Mouse (Mus musculus): ENCODE measurements around the gene Muc1. TPM values are rescaled to one million over a fixed set of nuclear protein-coding genes. Genes with fewer than 3 reads are reported as not detected.

The Muc1 gene
- total and polyA plus RNA-seq, 3 experiments: 0.09 to 0.60 (median 0.38) TPM

GRCm38 (mm10) chr3:89203142-89203514 lies 25.7 kb upstream of the Muc1 start (continued):
- TF ChIP-seq TCF12 (IDR thresholded peaks at IDR 0.05; ENCODE audit: low read depth, low read length): no peak
- TF ChIP-seq CHD1 (IDR thresholded peaks at IDR 0.05; ENCODE audit: low read depth, low read length): no peak
- no peak for TF ChIP-seq JUN (IDR thresholded peaks at IDR 0.05; ENCODE audit: insufficient read depth, low read depth, low read length)

- H3K4me3 ChIP-seq (replicated peaks in 1 of 3; ENCODE audit: low read depth in 2 of 3, low read length in 2 of 3, poor library complexity in 1 of 3): no peak overlapping the region
- H3K9ac ChIP-seq (ENCODE audit: insufficient read depth, low read depth): no peak overlapping the region
- no peaks in the 10 kb centered on the region for H3K9me3 ChIP-seq (replicated peaks; ENCODE audit: low read length)
- in situ Hi-C loops (cut with MboI; ENCODE audit: low pct_ligation_motif_present, low pct_unique_long_range_greater_than_20kb, low sequenced_read_pairs) (loop anchor here (5.0 kb wide), 1 partner anchor 36 kb away; no protein-coding TSS in a partner anchor), dilution Hi-C loops (cut with MboI; ENCODE audit: extremely low pct_ligation_motif_present, extremely low pct_unique_long_range_greater_than_20kb, low sequenced_read_pairs) (no loop called here)
- H3K79me2 ChIP-seq (replicated peaks; ENCODE audit: control insufficient read depth, extremely low read depth, insufficient read depth, poor library complexity, severe bottlenecking): peaks cover 5% of the 10 kb centered on the region; the same call in 1 of the 2 replicates
- peaks cover 69 to 74% of the 10 kb centered on the region in 2 experiments for H3K36me3 ChIP-seq (replicated peaks in 1 of 2; ENCODE audit: control insufficient read depth in 1 of 2, insufficient read depth in 1 of 2, low read length in 1 of 2)
- no peak overlapping the region for H3K27ac ChIP-seq (ENCODE audit: insufficient read depth, low read depth)
- DNase-seq (ENCODE audit: extremely low read depth): no peak
- no peaks in the 10 kb centered on the region for H3K27me3 ChIP-seq (replicated peaks)
- TF ChIP-seq TCF12 (IDR thresholded peaks at IDR 0.05; ENCODE audit: low read depth, low read length) (no peak), NELFE (IDR thresholded peaks at IDR 0.05; ENCODE audit: low read depth, low read length) (no peak), CHD1 (IDR thresholded peaks at IDR 0.05; ENCODE audit: low read depth, low read length) (no peak), ZNF384 (IDR thresholded peaks at IDR 0.05; ENCODE audit: low read depth, low read length) (no peak), ZMIZ1 (IDR thresholded peaks at IDR 0.05; ENCODE audit: low read depth, low read length) (no peak), UBTF (IDR thresholded peaks at IDR 0.05; ENCODE audit: low read depth, low read length) (no peak), HCFC1 (IDR thresholded peaks at IDR 0.05; ENCODE audit: low read depth, low read length) (no peak)
- H3K4me1 ChIP-seq (ENCODE audit: control insufficient read depth in 1 of 2, insufficient read depth in 2 of 2): peaks cover 3 to 16% of the 10 kb centered on the region in 2 experiments
- H3K4me2 ChIP-seq (ENCODE audit: insufficient read depth, low read depth, poor library complexity, severe bottlenecking): no peak overlapping the region
Observed at GRCm38 (mm10) chr3:89206079-89206478, 22.8 kb upstream of the Muc1 start.

- H3K9ac ChIP-seq (ENCODE audit: insufficient read depth, low read depth): no peak overlapping the region
- no peak overlapping the region for H3K27ac ChIP-seq (ENCODE audit: insufficient read depth, low read depth)
- no peak for DNase-seq (ENCODE audit: extremely low read depth)
- TF ChIP-seq MYC (IDR thresholded peaks at IDR 0.05; ENCODE audit: low read depth, low read length) (no peak), ETS1 (conservative IDR thresholded peaks at IDR 0.05; ENCODE audit: low read depth, low read length) (no peak), RAD21 (IDR thresholded peaks at IDR 0.05; ENCODE audit: low read depth, low read length) (no peak), ZMIZ1 (IDR thresholded peaks at IDR 0.05; ENCODE audit: low read depth, low read length) (no peak), BHLHE40 (IDR thresholded peaks at IDR 0.05; ENCODE audit: low read depth, low read length) (no peak), ELF1 (IDR thresholded peaks at IDR 0.05; ENCODE audit: low read depth, low read length) (no peak), HCFC1 (IDR thresholded peaks at IDR 0.05; ENCODE audit: low read depth, low read length) (no peak), EP300 (IDR thresholded peaks at IDR 0.05; ENCODE audit: low read length) (no peak), TBP (conservative IDR thresholded peaks at IDR 0.05; ENCODE audit: low read depth, low read length) (no peak), CHD1 (IDR thresholded peaks at IDR 0.05; ENCODE audit: low read depth, low read length) (no peak), MEF2A (IDR thresholded peaks at IDR 0.05; ENCODE audit: borderline replicate concordance, low read depth, low read length) (no peak), PAX5 (IDR thresholded peaks at IDR 0.05; ENCODE audit: low read length) (no peak), JUND (conservative IDR thresholded peaks at IDR 0.05; ENCODE audit: low read depth, low read length) (no peak), NRF1 (IDR thresholded peaks at IDR 0.05; ENCODE audit: low read depth, low read length) (no peak), JUN (IDR thresholded peaks at IDR 0.05; ENCODE audit: insufficient read depth, low read depth, low read length) (no peak), IRF4 (IDR thresholded peaks at IDR 0.05; ENCODE audit: low read depth, low read length) (no peak), USF2 (conservative IDR thresholded peaks at IDR 0.05; ENCODE audit: low read depth, low read length) (no peak), USF1 (IDR thresholded peaks at IDR 0.05; ENCODE audit: low read depth, low read length) (no peak)
- no peak overlapping the region for H3K4me2 ChIP-seq (ENCODE audit: insufficient read depth, low read depth, poor library complexity, severe bottlenecking)
- H3K27me3 ChIP-seq (replicated peaks): no peaks in the 10 kb centered on the region
- dilution Hi-C loops (cut with MboI; ENCODE audit: extremely low pct_ligation_motif_present, extremely low pct_unique_long_range_greater_than_20kb, low sequenced_read_pairs): no loop called here
- in situ Hi-C loops (cut with MboI; ENCODE audit: low pct_ligation_motif_present, low pct_unique_long_range_greater_than_20kb, low sequenced_read_pairs): loop anchor here (5.0 kb wide), 1 partner anchor 36 kb away; no protein-coding TSS in a partner anchor
- H3K4me1 ChIP-seq (ENCODE audit: control insufficient read depth in 1 of 2, insufficient read depth in 2 of 2): peaks cover 3 to 18% of the 10 kb centered on the region in 2 experiments
- peaks cover 71 to 80% of the 10 kb centered on the region in 2 experiments for H3K36me3 ChIP-seq (replicated peaks in 1 of 2; ENCODE audit: control insufficient read depth in 1 of 2, insufficient read depth in 1 of 2, low read length in 1 of 2)
- no peak overlapping the region for H3K4me3 ChIP-seq (replicated peaks in 1 of 3; ENCODE audit: low read depth in 2 of 3, low read length in 2 of 3, poor library complexity in 1 of 3)
- H3K9me3 ChIP-seq (replicated peaks; ENCODE audit: low read length): no peaks in the 10 kb centered on the region
- H3K79me2 ChIP-seq (replicated peaks; ENCODE audit: control insufficient read depth, extremely low read depth, insufficient read depth, poor library complexity, severe bottlenecking): peaks cover 5% of the 10 kb centered on the region; the same call in 1 of the 2 replicates
Observed at GRCm38 (mm10) chr3:89206695-89207094, 22.2 kb upstream of the Muc1 start.
